17 mouse cellular contexts compared by ENCODE assay signal in genomic region chr2:12019607-12020006, GRCm38 (mm10).
A peak's percentile ranks its signal among the peaks of the same experiment; 100 is the strongest.
DNase-seq lines count a peak whose midpoint lies in the region; ATAC-seq and TF ChIP-seq lines count a peak whose summit lies in the region.
"Had no signal": no experiment of that assay in that cellular context is flagged by ENCODE, and none has a peak within 500 bp of the region (broad histone marks: within the 10 kb centered on the region; RNA-seq: fewer than 3 reads in every experiment).

No protein-coding gene starts in this region.

- no peaks in the 10 kb centered on the region; the same call in 1 of the 2 replicates for H3K4me1 ChIP-seq in liver, adult 2 months (ENCODE audit: control insufficient read depth, insufficient read depth, low read length)
- no peaks in the 10 kb centered on the region for H3K4me1 ChIP-seq in liver, embryonic 11.5 days (replicated peaks; ENCODE audit: control insufficient read depth, insufficient read depth, low read length)
- peaks cover 32% of the 10 kb centered on the region for H3K4me1 ChIP-seq in kidney, embryonic 16.5 days (ENCODE audit: insufficient read depth, low read length)
- H3K4me1 ChIP-seq in neural tube, embryonic 15.5 days, result no peaks in the 10 kb centered on the region
- no peaks in the 10 kb centered on the region for H3K4me1 ChIP-seq in forebrain, embryonic 15.5 days
- H3K4me1 ChIP-seq: limb, embryonic 12.5 days had no signal

- H3K79me2 ChIP-seq in liver, adult 2 months (ENCODE audit: control insufficient read depth, insufficient read depth, low read length), result no peaks in the 10 kb centered on the region

- H3K36me3 ChIP-seq in liver, adult 2 months (ENCODE audit: control insufficient read depth, insufficient read depth, low read length), result no peaks in the 10 kb centered on the region
- H3K36me3 ChIP-seq in liver, embryonic 11.5 days (ENCODE audit: control insufficient read depth, insufficient read depth, low read length), result no peaks in the 10 kb centered on the region
- H3K36me3 ChIP-seq in kidney, embryonic 16.5 days (ENCODE audit: insufficient read depth, low read length), result no peaks in the 10 kb centered on the region
- H3K36me3 ChIP-seq in neural tube, embryonic 15.5 days, result no peaks in the 10 kb centered on the region
- no peaks in the 10 kb centered on the region for H3K36me3 ChIP-seq in forebrain, embryonic 15.5 days
- H3K36me3 ChIP-seq: intestine, embryonic 15.5 days; limb, embryonic 12.5 days had no signal

- no peak overlapping the region for H3K27ac ChIP-seq in liver, adult 2 months (replicated peaks; ENCODE audit: insufficient read depth, low read depth, low read length)
- H3K27ac ChIP-seq in liver, embryonic 11.5 days (ENCODE audit: low read depth, low read length), result no peak overlapping the region
- peak overlapping the region; percentile 92 for H3K27ac ChIP-seq in kidney, embryonic 16.5 days (ENCODE audit: low read length)
- no peak overlapping the region for H3K27ac ChIP-seq in neural tube, embryonic 15.5 days (replicated peaks)
- no peak overlapping the region for H3K27ac ChIP-seq in forebrain, embryonic 15.5 days (replicated peaks)
- H3K27ac ChIP-seq: intestine, embryonic 15.5 days; limb, embryonic 12.5 days had no signal

- WGBS in liver, adult 2 months, result 59% methylated on average over 1 of the region's 1 CpGs
- 29% methylated on average over 1 of the region's 1 CpGs for WGBS in liver, embryonic 11.5 days
- WGBS in kidney, embryonic 16.5 days, result 0% methylated on average over 1 of the region's 1 CpGs
- 7% methylated on average over 1 of the region's 1 CpGs for WGBS in neural tube, embryonic 15.5 days
- 40% methylated on average over 1 of the region's 1 CpGs for WGBS in forebrain, embryonic 15.5 days

- DNase-seq in liver, adult 2 months (ENCODE audit: extremely low read depth, low read depth, low spot score), result peak; percentile 34
- DNase-seq in liver, embryonic 11.5 days (ENCODE audit: low spot score), result no peak
- DNase-seq in retina, postnatal 1 day, result peak; percentile 59
- no peak for DNase-seq in retina, embryonic 14.5 days (ENCODE audit: low spot score)
- DNase-seq in spleen, adult 12 weeks (ENCODE audit: low spot score), result no peak
- DNase-seq: adrenal gland, postnatal 10 days; cerebellum, adult 8-10 months; forebrain, postnatal 0 days; gastrocnemius, postnatal 10 days; heart, postnatal 10 days; thymus, postnatal 25 days had no signal

- TF ChIP-seq POLR2A in liver, adult 2 months (IDR thresholded peaks at IDR 0.05; ENCODE audit: extremely low read depth, insufficient read depth, low read length), result no peak

- no peaks in the 10 kb centered on the region for H3K27me3 ChIP-seq in liver, adult 2 months (ENCODE audit: control insufficient read depth, insufficient read depth, low read length)
- H3K27me3 ChIP-seq in liver, embryonic 11.5 days (replicated peaks; ENCODE audit: control insufficient read depth, insufficient read depth, low read length), result no peaks in the 10 kb centered on the region
- H3K27me3 ChIP-seq in kidney, embryonic 16.5 days (ENCODE audit: insufficient read depth, low read length), result no peaks in the 10 kb centered on the region
- H3K27me3 ChIP-seq in neural tube, embryonic 15.5 days (replicated peaks), result peaks cover 11% of the 10 kb centered on the region; the same call in 1 of the 2 replicates
- no peaks in the 10 kb centered on the region for H3K27me3 ChIP-seq in forebrain, embryonic 15.5 days
- H3K27me3 ChIP-seq: intestine, embryonic 15.5 days; limb, embryonic 12.5 days had no signal

- no peak; the same call in 1 of the 2 replicates for ATAC-seq in liver, embryonic 11.5 days (replicated peaks; ENCODE audit: low FRiP score)
- ATAC-seq in kidney, embryonic 16.5 days (ENCODE audit: low FRiP score, low TSS enrichment), result peak; percentile 76
- ATAC-seq in neural tube, embryonic 15.5 days (ENCODE audit: low FRiP score), result 0 out of 2 replicates have a peak, but pooled peaks have one; percentile 39
- ATAC-seq in forebrain, embryonic 15.5 days (replicated peaks), result no peak
- ATAC-seq: CD4-positive, CD25-positive, alpha-beta regulatory T cell, adult 4 months; forebrain, postnatal 0 days; intestine, embryonic 15.5 days had no signal

- no peak overlapping the region for H3K4me3 ChIP-seq in liver, adult 2 months (ENCODE audit: insufficient read depth, low read depth, low read length)
- no peak overlapping the region for H3K4me3 ChIP-seq in liver, embryonic 11.5 days (ENCODE audit: low read depth, low read length)
- no peak overlapping the region for H3K4me3 ChIP-seq in kidney, embryonic 16.5 days (ENCODE audit: low read length)
- H3K4me3 ChIP-seq in neural tube, embryonic 15.5 days (replicated peaks), result no peak overlapping the region
- no peak overlapping the region for H3K4me3 ChIP-seq in forebrain, embryonic 15.5 days
- H3K4me3 ChIP-seq: intestine, embryonic 15.5 days; limb, embryonic 12.5 days had no signal

- no peak overlapping the region for H3K9ac ChIP-seq in liver, adult 2 months (ENCODE audit: low read depth, low read length)
- no peak overlapping the region for H3K9ac ChIP-seq in liver, embryonic 11.5 days (ENCODE audit: low read depth, low read length)
- no peak overlapping the region for H3K9ac ChIP-seq in kidney, embryonic 16.5 days (replicated peaks; ENCODE audit: low read length)
- no peak overlapping the region for H3K9ac ChIP-seq in neural tube, embryonic 15.5 days (replicated peaks)
- no peak overlapping the region for H3K9ac ChIP-seq in forebrain, embryonic 15.5 days (replicated peaks)
- H3K9ac ChIP-seq: forebrain, postnatal 0 days; intestine, embryonic 15.5 days; limb, embryonic 12.5 days had no signal

- H3K4me2 ChIP-seq in liver, embryonic 11.5 days, result no peak overlapping the region
- no peak overlapping the region for H3K4me2 ChIP-seq in kidney, embryonic 16.5 days (replicated peaks; ENCODE audit: low read depth, low read length)
- no peak overlapping the region for H3K4me2 ChIP-seq in neural tube, embryonic 15.5 days
- no peak overlapping the region for H3K4me2 ChIP-seq in forebrain, embryonic 15.5 days (replicated peaks)
- H3K4me2 ChIP-seq: intestine, embryonic 15.5 days; limb, embryonic 12.5 days had no signal

- TF ChIP-seq CTCF in liver, adult 2 months (IDR thresholded peaks at IDR 0.05; ENCODE audit: low read depth, low read length), result no peak

- no peaks in the 10 kb centered on the region for H3K9me3 ChIP-seq in liver, embryonic 11.5 days (ENCODE audit: control insufficient read depth, low read length)
- no peaks in the 10 kb centered on the region for H3K9me3 ChIP-seq in kidney, embryonic 16.5 days (ENCODE audit: low read length)
- no peaks in the 10 kb centered on the region for H3K9me3 ChIP-seq in neural tube, embryonic 15.5 days (replicated peaks)
- no peaks in the 10 kb centered on the region for H3K9me3 ChIP-seq in forebrain, embryonic 15.5 days
- H3K9me3 ChIP-seq: intestine, embryonic 15.5 days; limb, embryonic 12.5 days had no signal

Comparison
In these comparisons a context has a peak if more than half of its experiments do, and no peak if none do; other contexts are left out.
1. DNase-seq: peak in liver, adult 2 months (single experiment) and retina, postnatal 1 day (single experiment); none in liver, embryonic 11.5 days (single experiment), retina, embryonic 14.5 days (single experiment) and spleen, adult 12 weeks (single experiment).
2. ATAC-seq: peak in kidney, embryonic 16.5 days (single experiment) and neural tube, embryonic 15.5 days (single experiment); none in liver, embryonic 11.5 days (single experiment) and forebrain, embryonic 15.5 days (single experiment).